Mouse (Mus musculus): Measurements from ENCODE around the gene 1700109H08Rik. TPM values are rescaled to one million over a fixed set of nuclear protein-coding genes. Genes with fewer than 3 reads are reported as not detected.
"Not testable (repeated sequence)": the region's sequence is repeated elsewhere in the genome, so short reads cannot be mapped to it uniquely, and the experiment has no call there.

Gene 1700109H08Rik
- polyA plus RNA-seq, 1 experiment from 2014 or later = 0.35 TPM

DNA sequence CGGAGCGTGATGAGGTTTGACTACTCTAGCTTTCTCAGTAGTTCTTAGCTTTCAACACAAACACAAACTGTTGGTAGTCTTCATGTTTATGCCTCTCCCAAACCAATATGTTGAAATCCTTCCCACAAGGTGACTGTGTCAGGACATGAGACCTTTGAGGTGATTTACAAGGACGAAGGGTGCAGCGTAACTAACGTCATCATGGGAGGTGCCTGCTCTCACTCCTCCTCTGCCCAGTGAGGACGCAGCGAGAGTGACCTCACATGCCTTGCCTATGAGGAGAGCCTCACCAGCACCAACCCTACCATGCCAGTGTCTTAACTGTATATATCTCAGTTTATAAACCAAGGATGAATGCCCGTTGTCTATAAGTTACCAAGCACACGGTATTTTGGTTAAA lies 35.7 kb downstream of the 1700109H08Rik start:
- Histone ChIP-seq H3K27ac (ENCODE audit: low read depth, low read length) (no peak overlapping the region), H3K27me3 (replicated peaks; ENCODE audit: control insufficient read depth, insufficient read depth, low read length) (no peaks in the 10 kb centered on the region), H3K4me2 (replicated peaks; ENCODE audit: low read depth) (no peak overlapping the region), H3K36me3 (ENCODE audit: control insufficient read depth, insufficient read depth) (peaks cover 57% of the 10 kb centered on the region), H3K9ac (ENCODE audit: low read depth, low read length) (no peak overlapping the region), H3K4me3 (ENCODE audit: low read depth, low read length) (no peak overlapping the region), H3K9me3 (ENCODE audit: control insufficient read depth) (no peaks in the 10 kb centered on the region), H3K4me1 (replicated peaks; ENCODE audit: control insufficient read depth, insufficient read depth, low read length) (no peaks in the 10 kb centered on the region)
- WGBS = 93% methylated on average over 9 of the region's 9 CpGs
- no peak for ATAC-seq
- TF ChIP-seq CTCF (IDR thresholded peaks at IDR 0.05; ENCODE audit: low read depth) = no peak

GRCm38 (mm10) chr5:3609241-3609640 lies 37.9 kb downstream of the 1700109H08Rik start:
- no peak for ATAC-seq

GRCm38 (mm10) chr5:3611835-3612234 lies 40.5 kb downstream of the 1700109H08Rik start:
- H3K4me2 ChIP-seq (replicated peaks; ENCODE audit: low read depth); H3K9ac ChIP-seq (ENCODE audit: low read depth, low read length); H3K4me3 ChIP-seq (ENCODE audit: low read depth, low read length); H3K4me1 ChIP-seq (replicated peaks; ENCODE audit: control insufficient read depth, insufficient read depth, low read length); H3K27me3 ChIP-seq (replicated peaks; ENCODE audit: control insufficient read depth, insufficient read depth, low read length); ATAC-seq; H3K27ac ChIP-seq (ENCODE audit: low read depth, low read length); H3K9me3 ChIP-seq (ENCODE audit: control insufficient read depth): not testable (repeated sequence)
- H3K36me3 ChIP-seq (ENCODE audit: control insufficient read depth, insufficient read depth) = peaks cover 44% of the 10 kb centered on the region
- WGBS = 91% methylated on average over 2 of the region's 2 CpGs

More at GRCm38 (mm10) chr5:3609241-3609640, 37.9 kb downstream of the 1700109H08Rik start:
- 95% methylated on average over 7 of the region's 7 CpGs for WGBS
- H3K27ac ChIP-seq (ENCODE audit: low read depth, low read length) = no peak overlapping the region
- TF ChIP-seq CTCF (IDR thresholded peaks at IDR 0.05; ENCODE audit: low read depth) = no peak
- no peaks in the 10 kb centered on the region for H3K4me1 ChIP-seq (replicated peaks; ENCODE audit: control insufficient read depth, insufficient read depth, low read length)
- no peaks in the 10 kb centered on the region for H3K27me3 ChIP-seq (replicated peaks; ENCODE audit: control insufficient read depth, insufficient read depth, low read length)
- H3K9me3 ChIP-seq (ENCODE audit: control insufficient read depth) = no peaks in the 10 kb centered on the region
- H3K4me2 ChIP-seq (replicated peaks; ENCODE audit: low read depth) = no peak overlapping the region
- H3K36me3 ChIP-seq (ENCODE audit: control insufficient read depth, insufficient read depth) = peaks cover 54% of the 10 kb centered on the region
- H3K4me3 ChIP-seq (ENCODE audit: low read depth, low read length) = no peak overlapping the region
- no peak overlapping the region for H3K9ac ChIP-seq (ENCODE audit: low read depth, low read length)

DNA sequence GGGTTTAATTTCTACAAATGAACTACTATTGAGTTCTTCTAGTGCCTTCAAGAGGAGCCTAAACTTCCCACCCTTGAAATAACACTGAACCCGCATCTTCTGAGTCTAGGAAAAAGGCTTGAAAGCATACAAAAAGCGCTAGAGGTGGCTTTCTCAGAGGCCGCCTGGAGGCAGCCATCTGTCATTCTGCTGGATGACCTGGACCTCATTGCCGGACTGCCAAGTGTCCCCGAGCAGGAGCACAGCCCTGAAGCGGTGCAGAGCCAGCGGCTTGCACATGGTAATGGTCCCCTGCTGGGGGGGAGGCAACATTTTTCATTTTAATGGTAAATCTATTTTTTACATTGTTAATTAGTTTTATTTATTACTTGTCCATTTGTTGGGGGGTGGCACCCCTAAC lies 49.1 kb downstream of the 1700109H08Rik start:
- Histone ChIP-seq H3K9ac (ENCODE audit: low read depth, low read length) (no peak overlapping the region), H3K36me3 (ENCODE audit: control insufficient read depth, insufficient read depth) (peaks cover 59% of the 10 kb centered on the region), H3K9me3 (ENCODE audit: control insufficient read depth) (no peaks in the 10 kb centered on the region), H3K27me3 (replicated peaks; ENCODE audit: control insufficient read depth, insufficient read depth, low read length) (no peaks in the 10 kb centered on the region), H3K27ac (ENCODE audit: low read depth, low read length) (no peak overlapping the region), H3K4me1 (replicated peaks; ENCODE audit: control insufficient read depth, insufficient read depth, low read length) (no peaks in the 10 kb centered on the region), H3K4me2 (replicated peaks; ENCODE audit: low read depth) (no peak overlapping the region), H3K4me3 (ENCODE audit: low read depth, low read length) (no peak overlapping the region)
- WGBS = 92% methylated on average over 7 of the region's 7 CpGs
- no peak for TF ChIP-seq CTCF (IDR thresholded peaks at IDR 0.05; ENCODE audit: low read depth)
- no peak for ATAC-seq

DNA sequence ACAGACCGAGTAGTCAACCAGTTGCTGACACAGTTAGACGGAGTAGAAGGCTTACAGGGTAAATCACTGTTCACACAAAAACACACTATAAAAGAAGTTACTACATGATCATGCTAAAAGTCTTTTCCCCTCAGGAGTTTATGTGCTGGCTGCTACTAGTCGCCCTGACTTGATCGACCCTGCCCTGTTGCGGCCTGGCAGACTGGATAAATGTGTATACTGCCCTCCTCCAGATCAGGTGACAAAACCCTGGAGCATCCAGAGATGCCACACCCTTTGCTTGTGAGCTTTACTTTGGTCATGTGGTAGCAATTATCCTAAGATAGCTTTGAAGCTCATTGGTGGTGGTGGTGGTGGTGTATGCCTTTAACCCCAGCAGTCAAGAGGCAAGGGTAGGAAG lies 58.7 kb downstream of the 1700109H08Rik start:
- H3K4me2 ChIP-seq (replicated peaks; ENCODE audit: low read depth) = no peak overlapping the region
- no peaks in the 10 kb centered on the region for H3K27me3 ChIP-seq (replicated peaks; ENCODE audit: control insufficient read depth, insufficient read depth, low read length)
- H3K9me3 ChIP-seq (ENCODE audit: control insufficient read depth) = no peaks in the 10 kb centered on the region
- WGBS = 77% methylated on average over 5 of the region's 5 CpGs
- TF ChIP-seq CTCF (IDR thresholded peaks at IDR 0.05; ENCODE audit: low read depth) = no peak
- H3K27ac ChIP-seq (ENCODE audit: low read depth, low read length) = no peak overlapping the region
- no peak overlapping the region for H3K4me3 ChIP-seq (ENCODE audit: low read depth, low read length)
- ATAC-seq = peak; percentile 25; the same call in 1 of the 2 replicates
- peaks cover 26% of the 10 kb centered on the region for H3K36me3 ChIP-seq (ENCODE audit: control insufficient read depth, insufficient read depth)
- H3K4me1 ChIP-seq (replicated peaks; ENCODE audit: control insufficient read depth, insufficient read depth, low read length) = no peaks in the 10 kb centered on the region
- H3K9ac ChIP-seq (ENCODE audit: low read depth, low read length) = no peak overlapping the region

GRCm38 (mm10) chr5:3631512-3632271 lies 60.3 kb downstream of the 1700109H08Rik start:
- H3K9ac ChIP-seq (ENCODE audit: low read depth, low read length) = no peak overlapping the region
- H3K4me3 ChIP-seq (ENCODE audit: low read depth, low read length) = no peak overlapping the region
- ATAC-seq = no peak
- 84% methylated on average over 16 of the region's 16 CpGs for WGBS
- no peak overlapping the region for H3K4me2 ChIP-seq (replicated peaks; ENCODE audit: low read depth)
- H3K9me3 ChIP-seq (ENCODE audit: control insufficient read depth) = no peaks in the 10 kb centered on the region
- H3K27ac ChIP-seq (ENCODE audit: low read depth, low read length) = no peak overlapping the region
- no peaks in the 10 kb centered on the region for H3K4me1 ChIP-seq (replicated peaks; ENCODE audit: control insufficient read depth, insufficient read depth, low read length)
- H3K27me3 ChIP-seq (replicated peaks; ENCODE audit: control insufficient read depth, insufficient read depth, low read length) = no peaks in the 10 kb centered on the region
- H3K36me3 ChIP-seq (ENCODE audit: control insufficient read depth, insufficient read depth) = peaks cover 23% of the 10 kb centered on the region
- TF ChIP-seq CTCF (IDR thresholded peaks at IDR 0.05; ENCODE audit: low read depth) = no peak

Data from intestine, postnatal 0 days (tissue).